Mouse (Mus musculus): Measurements from ENCODE around the gene Csf2rb. TPM values are rescaled to one million over a fixed set of nuclear protein-coding genes. Genes with fewer than 3 reads are reported as not detected.

Csf2rb gene
- polyA plus RNA-seq, 1 experiment from 2014 or later: 1.3 TPM

DNA sequence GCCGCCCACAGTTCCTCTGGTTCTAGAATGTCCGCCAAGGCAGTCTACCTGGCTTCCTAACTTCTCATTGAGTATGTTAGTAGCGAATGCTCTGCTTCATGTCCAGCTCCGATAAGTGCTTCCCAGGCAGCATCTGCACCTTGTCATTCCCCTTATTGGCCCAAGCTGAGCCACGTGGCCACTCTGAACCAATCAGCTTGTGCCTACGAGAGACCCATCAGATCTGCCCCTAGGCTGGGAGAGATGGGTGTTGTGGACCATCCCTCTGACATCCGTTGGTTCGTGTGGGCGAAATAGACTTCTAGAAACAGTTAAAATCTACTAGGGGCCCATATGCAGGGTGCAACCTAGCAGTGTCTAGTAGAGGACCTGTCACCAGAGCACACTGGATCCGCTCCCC is 52.3 kb downstream of the Csf2rb start:
- H3K36me3 ChIP-seq (ENCODE audit: control insufficient read depth, insufficient read depth, low read length): no peaks in the 10 kb centered on the region
- DNase-seq (ENCODE audit: low spot score): no peak
- H3K9ac ChIP-seq (ENCODE audit: low read length): no peak overlapping the region
- 84% methylated on average over 10 of the region's 10 CpGs for WGBS
- no peaks in the 10 kb centered on the region for H3K4me1 ChIP-seq (ENCODE audit: control insufficient read depth, insufficient read depth, low read length)
- no peak overlapping the region for H3K4me2 ChIP-seq (ENCODE audit: low read depth, severe bottlenecking)
- no peak overlapping the region for H3K27ac ChIP-seq (replicated peaks; ENCODE audit: low read depth, low read length)
- no peak for ATAC-seq (ENCODE audit: insufficient number of reproducible peaks, low FRiP score, low TSS enrichment, low read depth)
- no peak overlapping the region for H3K4me3 ChIP-seq (ENCODE audit: low read depth, low read length)
- no peaks in the 10 kb centered on the region for H3K27me3 ChIP-seq (ENCODE audit: control insufficient read depth, insufficient read depth, low read length)
- H3K9me3 ChIP-seq (ENCODE audit: control insufficient read depth, low read length): no peaks in the 10 kb centered on the region

DNA sequence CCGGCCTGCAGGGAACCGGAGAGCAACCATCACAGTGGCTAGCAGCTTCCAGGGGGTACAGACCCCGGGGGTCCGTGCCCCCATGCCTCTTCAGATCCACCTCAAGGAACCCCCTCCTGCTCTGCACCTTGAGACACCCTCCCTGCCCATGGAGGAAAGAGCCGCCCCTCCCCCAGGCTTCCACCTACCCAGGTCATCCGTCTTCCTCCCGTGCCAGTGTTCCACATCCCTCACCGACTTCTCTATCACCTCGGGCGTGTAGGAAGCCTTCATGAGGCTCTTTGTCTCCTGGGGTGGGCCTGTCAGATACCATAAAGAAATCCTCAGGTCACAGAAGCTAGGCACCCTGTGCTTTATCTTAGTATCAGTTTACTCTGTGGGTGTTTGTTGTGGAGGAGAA is 53.0 kb downstream of the Csf2rb start:
- 80% methylated on average over 10 of the region's 10 CpGs for WGBS
- no peaks in the 10 kb centered on the region for H3K9me3 ChIP-seq (ENCODE audit: control insufficient read depth, low read length)
- no peak for ATAC-seq (ENCODE audit: insufficient number of reproducible peaks, low FRiP score, low TSS enrichment, low read depth)
- no peak overlapping the region for H3K4me2 ChIP-seq (ENCODE audit: low read depth, severe bottlenecking)
- no peak overlapping the region for H3K9ac ChIP-seq (ENCODE audit: low read length)
- no peaks in the 10 kb centered on the region for H3K4me1 ChIP-seq (ENCODE audit: control insufficient read depth, insufficient read depth, low read length)
- H3K4me3 ChIP-seq (ENCODE audit: low read depth, low read length): no peak overlapping the region
- no peak for DNase-seq (ENCODE audit: low spot score)
- no peaks in the 10 kb centered on the region for H3K27me3 ChIP-seq (ENCODE audit: control insufficient read depth, insufficient read depth, low read length)
- H3K27ac ChIP-seq (replicated peaks; ENCODE audit: low read depth, low read length): no peak overlapping the region
- H3K36me3 ChIP-seq (ENCODE audit: control insufficient read depth, insufficient read depth, low read length): no peaks in the 10 kb centered on the region

DNA sequence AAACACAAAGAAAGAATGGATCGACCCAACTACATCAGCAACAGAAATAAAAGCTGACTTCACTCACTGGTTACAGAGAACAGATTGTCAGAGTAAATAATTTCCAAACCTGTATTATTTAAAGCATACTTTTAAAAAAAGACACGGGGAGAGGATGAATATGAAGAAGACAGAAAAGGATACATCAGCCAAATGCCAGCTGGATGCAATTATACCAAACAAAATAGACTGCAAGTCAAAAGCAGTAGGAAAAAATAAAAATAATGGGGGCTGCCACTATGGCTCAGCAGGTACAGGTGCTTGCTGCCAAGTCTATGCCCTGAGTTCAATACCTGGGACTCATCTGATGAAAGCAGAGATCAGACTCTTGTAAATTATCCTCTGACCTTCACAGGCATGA is 54.7 kb downstream of the Csf2rb start:
- no peak overlapping the region for H3K4me2 ChIP-seq (ENCODE audit: low read depth, severe bottlenecking)
- H3K4me3 ChIP-seq (ENCODE audit: low read depth, low read length): no peak overlapping the region
- no peak for DNase-seq (ENCODE audit: low spot score)
- no peaks in the 10 kb centered on the region for H3K4me1 ChIP-seq (ENCODE audit: control insufficient read depth, insufficient read depth, low read length)
- no peaks in the 10 kb centered on the region for H3K9me3 ChIP-seq (ENCODE audit: control insufficient read depth, low read length)
- no peak for ATAC-seq (ENCODE audit: insufficient number of reproducible peaks, low FRiP score, low TSS enrichment, low read depth)
- WGBS: 79% methylated on average over 2 of the region's 2 CpGs
- H3K9ac ChIP-seq (ENCODE audit: low read length): no peak overlapping the region
- H3K27ac ChIP-seq (replicated peaks; ENCODE audit: low read depth, low read length): no peak overlapping the region
- H3K36me3 ChIP-seq (ENCODE audit: control insufficient read depth, insufficient read depth, low read length): no peaks in the 10 kb centered on the region
- H3K27me3 ChIP-seq (ENCODE audit: control insufficient read depth, insufficient read depth, low read length): no peaks in the 10 kb centered on the region

DNA sequence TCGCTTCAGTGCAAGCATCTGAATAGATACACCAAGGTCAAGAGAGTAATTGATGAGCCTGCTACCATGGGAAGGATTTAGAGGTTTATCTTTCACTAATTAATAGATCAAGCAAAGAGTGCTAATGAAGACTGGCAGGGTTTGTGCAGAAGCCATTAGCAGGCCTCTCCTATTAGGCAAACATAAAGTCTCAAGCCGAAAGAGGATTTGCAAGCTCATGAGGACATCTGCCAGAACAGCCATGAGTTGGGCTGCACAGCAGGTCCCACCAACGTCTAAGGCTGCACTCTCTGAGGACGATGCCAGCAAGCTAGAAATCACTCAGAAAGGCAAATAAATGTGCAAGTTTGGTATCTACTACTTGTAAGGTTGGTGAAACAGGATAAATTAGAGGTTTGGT is 55.2 kb downstream of the Csf2rb start:
- WGBS: 72% methylated on average over 4 of the region's 4 CpGs
- ATAC-seq (ENCODE audit: insufficient number of reproducible peaks, low FRiP score, low TSS enrichment, low read depth) (no peak), DNase-seq (ENCODE audit: low spot score) (no peak)
- no peaks in the 10 kb centered on the region for H3K36me3 ChIP-seq (ENCODE audit: control insufficient read depth, insufficient read depth, low read length)
- H3K9me3 ChIP-seq (ENCODE audit: control insufficient read depth, low read length): no peaks in the 10 kb centered on the region
- no peak overlapping the region for H3K4me2 ChIP-seq (ENCODE audit: low read depth, severe bottlenecking)
- no peaks in the 10 kb centered on the region for H3K27me3 ChIP-seq (ENCODE audit: control insufficient read depth, insufficient read depth, low read length)
- H3K27ac ChIP-seq (replicated peaks; ENCODE audit: low read depth, low read length): no peak overlapping the region
- no peak overlapping the region for H3K4me3 ChIP-seq (ENCODE audit: low read depth, low read length)
- no peaks in the 10 kb centered on the region for H3K4me1 ChIP-seq (ENCODE audit: control insufficient read depth, insufficient read depth, low read length)
- H3K9ac ChIP-seq (ENCODE audit: low read length): no peak overlapping the region

DNA sequence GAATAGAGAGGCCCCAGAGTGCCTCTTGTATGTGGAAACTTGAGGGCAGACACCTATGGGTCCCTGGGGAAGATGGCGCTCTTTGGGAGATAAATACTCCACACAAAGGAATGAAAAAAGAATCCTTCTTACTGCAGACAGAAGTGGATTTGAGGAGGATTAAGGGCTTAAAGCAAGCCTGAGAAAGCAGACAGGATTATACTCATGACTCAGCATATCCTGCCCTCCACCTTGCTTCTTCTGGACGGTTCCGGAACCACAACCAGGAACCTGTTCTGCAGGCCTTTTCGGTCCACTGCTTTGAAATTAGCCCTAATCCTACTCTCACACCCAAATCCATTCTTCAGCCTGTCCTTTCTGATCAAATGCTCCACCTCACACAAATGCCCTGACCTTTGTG is 56.6 kb downstream of the Csf2rb start:
- Histone ChIP-seq H3K27me3 (ENCODE audit: control insufficient read depth, insufficient read depth, low read length) (no peaks in the 10 kb centered on the region), H3K4me1 (ENCODE audit: control insufficient read depth, insufficient read depth, low read length) (no peaks in the 10 kb centered on the region), H3K36me3 (ENCODE audit: control insufficient read depth, insufficient read depth, low read length) (no peaks in the 10 kb centered on the region), H3K27ac (replicated peaks; ENCODE audit: low read depth, low read length) (no peak overlapping the region), H3K9me3 (ENCODE audit: control insufficient read depth, low read length) (no peaks in the 10 kb centered on the region), H3K4me3 (ENCODE audit: low read depth, low read length) (no peak overlapping the region), H3K9ac (ENCODE audit: low read length) (no peak overlapping the region), H3K4me2 (ENCODE audit: low read depth, severe bottlenecking) (no peak overlapping the region)
- 93% methylated on average over 4 of the region's 4 CpGs for WGBS
- no peak for ATAC-seq (ENCODE audit: insufficient number of reproducible peaks, low FRiP score, low TSS enrichment, low read depth)
- no peak for DNase-seq (ENCODE audit: low spot score)

DNA sequence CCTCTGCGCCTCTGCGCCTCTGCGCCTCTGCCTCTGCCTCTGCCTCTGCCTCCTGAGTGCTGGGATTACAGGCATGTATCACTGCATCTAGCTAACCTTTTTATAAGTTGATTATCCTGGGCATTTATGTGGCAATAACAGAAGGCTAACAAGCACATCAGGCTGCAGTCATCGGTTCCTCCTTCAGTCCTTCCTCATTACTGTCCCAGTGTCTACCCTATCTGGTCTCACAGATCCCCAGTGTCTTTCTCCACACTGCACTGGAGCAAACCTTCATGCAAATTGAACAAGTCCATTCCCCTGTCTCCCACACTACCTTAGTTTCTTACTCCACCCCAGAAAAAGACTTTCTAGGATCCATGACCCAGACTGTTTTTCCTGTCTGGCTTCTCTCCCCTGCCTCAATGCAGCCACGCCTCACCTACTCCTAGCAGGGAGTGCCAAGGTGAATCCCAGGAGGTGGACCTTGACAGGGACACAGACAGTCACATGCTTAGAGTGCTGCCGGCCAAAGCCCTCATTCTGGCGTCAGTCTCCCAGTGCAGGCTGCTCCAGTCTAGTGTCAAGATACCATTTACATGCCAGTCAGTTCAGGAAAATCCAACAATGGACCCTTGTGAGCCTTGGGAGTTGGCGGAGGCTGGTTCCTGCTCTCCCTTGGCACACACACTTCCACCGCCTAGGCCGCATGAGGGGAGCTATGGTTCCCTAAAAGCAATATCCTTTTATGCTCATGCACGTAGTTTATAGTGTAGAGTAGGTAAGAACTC is 58.1 kb downstream of the Csf2rb start:
- Histone ChIP-seq H3K4me2 (ENCODE audit: low read depth, severe bottlenecking) (no peak overlapping the region), H3K9me3 (ENCODE audit: control insufficient read depth, low read length) (no peaks in the 10 kb centered on the region), H3K4me3 (ENCODE audit: low read depth, low read length) (no peak overlapping the region), H3K4me1 (ENCODE audit: control insufficient read depth, insufficient read depth, low read length) (no peaks in the 10 kb centered on the region), H3K27ac (replicated peaks; ENCODE audit: low read depth, low read length) (no peak overlapping the region), H3K9ac (ENCODE audit: low read length) (no peak overlapping the region), H3K36me3 (ENCODE audit: control insufficient read depth, insufficient read depth, low read length) (no peaks in the 10 kb centered on the region), H3K27me3 (ENCODE audit: control insufficient read depth, insufficient read depth, low read length) (no peaks in the 10 kb centered on the region)
- DNase-seq (ENCODE audit: low spot score) (no peak), ATAC-seq (ENCODE audit: insufficient number of reproducible peaks, low FRiP score, low TSS enrichment, low read depth) (no peak)
- 88% methylated on average over 11 of the region's 11 CpGs for WGBS

DNA sequence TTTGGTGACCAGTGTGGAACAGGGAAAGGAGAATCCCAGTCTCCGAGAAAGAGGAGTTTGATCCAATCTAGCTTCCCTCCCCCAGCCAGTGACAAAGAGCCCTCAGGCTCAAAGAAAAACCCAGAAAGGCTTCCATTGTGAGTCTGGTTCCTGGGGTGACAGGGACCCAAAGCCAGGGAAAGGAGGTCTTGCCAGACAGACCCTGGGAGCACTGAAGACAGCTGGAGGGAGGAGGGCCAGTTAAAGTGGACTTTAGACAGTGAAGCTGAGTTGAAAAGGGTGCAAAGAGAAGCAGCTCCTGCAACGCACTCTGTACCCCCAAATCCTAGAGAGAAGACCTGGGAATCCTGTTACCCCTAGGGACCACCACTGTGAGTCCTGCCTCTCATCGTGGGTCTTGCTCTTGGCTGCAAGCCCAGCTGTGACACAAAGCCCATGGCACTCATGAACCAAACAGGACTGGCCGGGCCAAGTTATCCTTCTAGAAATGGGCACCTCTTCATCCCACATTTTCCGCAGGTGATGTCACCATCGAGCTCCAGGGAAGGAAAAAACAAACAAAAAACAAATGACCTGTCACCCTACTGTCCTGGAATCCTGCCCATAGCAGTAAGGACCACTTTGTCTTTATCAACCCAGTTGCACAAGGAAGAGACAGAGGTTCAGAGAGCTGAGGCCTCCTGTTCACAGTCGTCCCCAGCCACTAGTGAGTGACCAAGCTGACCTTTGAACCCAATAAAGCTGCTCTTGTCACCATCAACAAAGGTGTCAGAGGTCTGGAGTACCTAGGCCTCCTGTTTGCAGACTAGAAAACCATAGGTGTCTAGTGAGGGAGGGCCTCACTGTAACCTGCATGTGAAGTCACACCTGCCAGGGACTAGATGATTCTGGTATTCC is 58.9 kb downstream of the Csf2rb start:
- Histone ChIP-seq H3K27ac (replicated peaks; ENCODE audit: low read depth, low read length) (no peak overlapping the region), H3K4me1 (ENCODE audit: control insufficient read depth, insufficient read depth, low read length) (no peaks in the 10 kb centered on the region), H3K9me3 (ENCODE audit: control insufficient read depth, low read length) (no peaks in the 10 kb centered on the region), H3K36me3 (ENCODE audit: control insufficient read depth, insufficient read depth, low read length) (no peaks in the 10 kb centered on the region), H3K9ac (ENCODE audit: low read length) (no peak overlapping the region), H3K4me2 (ENCODE audit: low read depth, severe bottlenecking) (no peak overlapping the region), H3K4me3 (ENCODE audit: low read depth, low read length) (no peak overlapping the region), H3K27me3 (ENCODE audit: control insufficient read depth, insufficient read depth, low read length) (no peaks in the 10 kb centered on the region)
- no peak for ATAC-seq (ENCODE audit: insufficient number of reproducible peaks, low FRiP score, low TSS enrichment, low read depth)
- DNase-seq (ENCODE audit: low spot score): no peak
- WGBS: 79% methylated on average over 7 of the region's 7 CpGs

DNA sequence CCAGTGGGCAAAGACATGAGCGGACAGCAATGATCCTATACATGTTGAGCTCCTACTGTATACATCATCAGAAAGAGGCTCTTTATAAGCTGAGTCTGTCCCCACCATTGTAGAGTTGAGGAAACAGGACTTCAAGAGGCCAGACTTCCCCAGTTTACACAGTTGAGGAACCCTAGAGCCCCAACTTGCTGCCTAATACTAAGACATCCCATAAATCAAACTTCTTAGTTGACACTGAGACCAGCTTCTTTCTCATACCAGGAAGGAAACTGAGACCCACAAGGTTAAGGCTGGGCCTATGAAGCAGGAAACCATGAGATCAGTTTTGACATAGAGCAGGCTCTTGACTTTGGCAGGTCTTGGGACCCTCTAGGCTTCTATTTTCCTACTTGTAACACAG is 60.0 kb downstream of the Csf2rb start:
- Histone ChIP-seq H3K9me3 (ENCODE audit: control insufficient read depth, low read length) (no peaks in the 10 kb centered on the region), H3K27ac (replicated peaks; ENCODE audit: low read depth, low read length) (no peak overlapping the region), H3K4me3 (ENCODE audit: low read depth, low read length) (no peak overlapping the region), H3K9ac (ENCODE audit: low read length) (no peak overlapping the region), H3K4me1 (ENCODE audit: control insufficient read depth, insufficient read depth, low read length) (no peaks in the 10 kb centered on the region), H3K36me3 (ENCODE audit: control insufficient read depth, insufficient read depth, low read length) (no peaks in the 10 kb centered on the region), H3K4me2 (ENCODE audit: low read depth, severe bottlenecking) (no peak overlapping the region), H3K27me3 (ENCODE audit: control insufficient read depth, insufficient read depth, low read length) (no peaks in the 10 kb centered on the region)
- 88% methylated on average over 1 of the region's 1 CpGs for WGBS
- no peak for ATAC-seq (ENCODE audit: insufficient number of reproducible peaks, low FRiP score, low TSS enrichment, low read depth)
- DNase-seq (ENCODE audit: low spot score): no peak

Measured in limb, embryonic 11.5 days (tissue).